Mouse (Mus musculus) hindbrain, embryonic 16.5 days (tissue): ENCODE measurements around the gene Arhgef11. TPM values are rescaled to one million over a fixed set of nuclear protein-coding genes. Genes with fewer than 3 reads are reported as not detected.

Experiments used
- microRNA-seq: library from miRNA; unstranded; fragments of <30 nt; microRNA quantifications from one replicate; pipeline ENCODE4, GENCODE M21; 2017
- polyA plus RNA-seq: library from polyadenylated mRNA; unstranded; fragments of >200 nt; fragmentation: Nextera tagmentation; extraction: Ambion mirVana; gene quantifications from 2 replicates; pipeline ENCODE4 v1.2.1, GENCODE M21; 2015

The Arhgef11 gene
- polyA plus RNA-seq, 1 experiment from 2014 or later = 20.9 TPM

Small RNA genes lying within 50 kb of the gene (microRNA-seq; reads per million reads assigned to microRNA genes)
- not detected for gene Gm24109

Other genes starting within 250 kb of the Arhgef11 start
- gene Fcrl1, start 241.2 kb upstream of the Arhgef11 start, polyA plus RNA-seq = 0.35 TPM in 1 of 2 replicates, not detected in the other
- gene Fcrl5, start 181.8 kb upstream of the Arhgef11 start, polyA plus RNA-seq = not detected in 2 replicates
- gene Etv3, start 92.2 kb upstream of the Arhgef11 start, polyA plus RNA-seq = 9.2 and 10.3 TPM in 2 replicates
- gene Lrrc71, start 131.1 kb downstream of the Arhgef11 start, polyA plus RNA-seq = 0.67 and 0.80 TPM in 2 replicates
- 6.6 and 7.3 TPM in 2 replicates for gene Ntrk1, start 177.6 kb downstream of the Arhgef11 start, polyA plus RNA-seq
- gene Insrr, start 179.4 kb downstream of the Arhgef11 start, polyA plus RNA-seq = 0.49 and 0.85 TPM in 2 replicates
- gene Pear1, start 206.7 kb downstream of the Arhgef11 start, polyA plus RNA-seq = 8.4 and 10.6 TPM in 2 replicates
- gene Sh2d2a, start 229.2 kb downstream of the Arhgef11 start, polyA plus RNA-seq = not detected in 2 replicates